Mouse (Mus musculus) embryo, embryonic 11.5 days (tissue): ENCODE results near the gene Lhfpl5.

Experiments used
- DNase-seq: peaks from one replicate; pipeline ENCODE4 v3.0.0-alpha.2; 2012; ENCODE audit warnings: low read depth, low spot score

Gene Lhfpl5

GRCm38 (mm10) chr17:28572521-28572920 lies 2.9 kb upstream of the Lhfpl5 start:
- DNase-seq, result no peak

GRCm38 (mm10) chr17:28572941-28573340 lies 2.5 kb upstream of the Lhfpl5 start:
- no peak for DNase-seq

- peak; percentile 76 for DNase-seq
Observed at GRCm38 (mm10) chr17:28580396-28580795, 5.0 kb downstream of the Lhfpl5 start.

GRCm38 (mm10) chr17:28581056-28581455 lies 5.6 kb downstream of the Lhfpl5 start:
- no peak for DNase-seq

GRCm38 (mm10) chr17:28586509-28586908 lies 11.1 kb downstream of the Lhfpl5 start:
- no peak for DNase-seq

GRCm38 (mm10) chr17:28588591-28588990 lies 13.2 kb downstream of the Lhfpl5 start:
- DNase-seq, result no peak

GRCm38 (mm10) chr17:28590596-28590995 lies 15.2 kb downstream of the Lhfpl5 start:
- no peak for DNase-seq

GRCm38 (mm10) chr17:28591476-28591875 lies 16.0 kb downstream of the Lhfpl5 start:
- DNase-seq, result no peak

GRCm38 (mm10) chr17:28592998-28593397 lies 17.6 kb downstream of the Lhfpl5 start:
- DNase-seq, result peak; percentile 65

GRCm38 (mm10) chr17:28593965-28594364 lies 18.5 kb downstream of the Lhfpl5 start:
- no peak for DNase-seq

- DNase-seq, result no peak
Observed at GRCm38 (mm10) chr17:28600780-28601179, 25.3 kb downstream of the Lhfpl5 start.

- no peak for DNase-seq
Observed at GRCm38 (mm10) chr17:28601557-28602250, 26.3 kb downstream of the Lhfpl5 start.

GRCm38 (mm10) chr17:28609543-28609942 lies 34.1 kb downstream of the Lhfpl5 start:
- no peak for DNase-seq

GRCm38 (mm10) chr17:28612603-28613002 lies 37.2 kb downstream of the Lhfpl5 start:
- DNase-seq, result no peak

- no peak for DNase-seq
Observed at GRCm38 (mm10) chr17:28613096-28613495, 37.7 kb downstream of the Lhfpl5 start.

- no peak for DNase-seq
Observed at GRCm38 (mm10) chr17:28615332-28615731, 39.9 kb downstream of the Lhfpl5 start.

- no peak for DNase-seq
Observed at GRCm38 (mm10) chr17:28617636-28618035, 42.2 kb downstream of the Lhfpl5 start.

GRCm38 (mm10) chr17:28618124-28618523 lies 42.7 kb downstream of the Lhfpl5 start:
- DNase-seq, result no peak

- DNase-seq, result no peak
Observed at GRCm38 (mm10) chr17:28618775-28619174, 43.3 kb downstream of the Lhfpl5 start.

GRCm38 (mm10) chr17:28621381-28622299 lies 46.2 kb downstream of the Lhfpl5 start:
- DNase-seq, result peak; percentile 42

- DNase-seq, result peak; percentile 88
Observed at GRCm38 (mm10) chr17:28622300-28622759, 46.9 kb downstream of the Lhfpl5 start, which contains the start of gene Srpk1. Srpk1 (minus strand) TSS chr17:28622709.

- no peak for DNase-seq
Observed at GRCm38 (mm10) chr17:28624841-28625240, 49.4 kb downstream of the Lhfpl5 start.
